Mouse (Mus musculus) lung, embryonic 14.5 days (tissue): ENCODE measurements at regions not wholly inside any gene's neighbourhood (a gene's known extent, or its start where the extent isn't known, plus 50 kb on each side); places are given as distances from the start of the nearest gene placed in this dataset. TPM values are rescaled to one million over a fixed set of nuclear protein-coding genes. Genes with fewer than 3 reads are reported as not detected.

Source experiments
- ATAC-seq: fragments of 200-750 bp; cut with Nextera tagmentation; 2 replicates; pipeline ENCODE4 v1.8.0; 2017; ENCODE audit warnings: mild to moderate bottlenecking, moderate TSS enrichment, moderate library complexity; ENCODE audit not compliant: insufficient read depth
- DNase-seq: peaks from one replicate; pipeline ENCODE4 v3.0.0-alpha.2; 2015
- H3K27ac ChIP-seq: fragments of 300-500 bp; sonication (generic); 2 replicates; pipeline ENCODE4 v1.5.1; 2014; ENCODE audit warnings: low read depth, mild to moderate bottlenecking, moderate library complexity
- H3K27me3 ChIP-seq: fragments of 300-500 bp; sonication (generic); 2 replicates; pipeline ENCODE4 v1.6.1; 2014; ENCODE audit warnings: low read length, control low read depth; ENCODE audit not compliant: insufficient read depth
- H3K36me3 ChIP-seq: fragments of 300-500 bp; sonication (generic); 2 replicates; pipeline ENCODE4 v1.6.1; 2014; ENCODE audit warnings: control low read depth; ENCODE audit not compliant: insufficient read depth
- H3K4me1 ChIP-seq: fragments of 300-500 bp; sonication (generic); 2 replicates; pipeline ENCODE4 v1.6.1; 2014; ENCODE audit warnings: antibody characterized with exemption, control low read depth; ENCODE audit not compliant: insufficient read depth
- H3K4me2 ChIP-seq: fragments of 300-500 bp; sonication (generic); 2 replicates; pipeline ENCODE4 v1.6.1; 2014; ENCODE audit warnings: mild to moderate bottlenecking
- H3K4me3 ChIP-seq: fragments of 300-500 bp; sonication (generic); 2 replicates; pipeline ENCODE4 v1.5.1; 2014; ENCODE audit warnings: low read depth, low read length
- H3K9ac ChIP-seq: fragments of 300-500 bp; sonication (generic); 2 replicates; pipeline ENCODE4 v1.6.1; 2014
- H3K9me3 ChIP-seq: fragments of 300-500 bp; sonication (generic); 2 replicates; pipeline ENCODE4 v1.6.1; 2016; ENCODE audit warnings: low read depth, low read length, control low read depth
- CTCF ChIP-seq: IDR thresholded peaks from 2 replicates; pipeline ENCODE4 v1.5.1; 2016; ENCODE audit warnings: antibody characterized with exemption, low read depth
- WGBS: fragments of 180-500 bp; shearing (Covaris S2); extraction: QIAGEN DNeasy Blood & Tissue Kit; methylation state at CpG from one replicate; pipeline ENCODE4 v1.1.7; 2014; 5-methylcytosine and 5-hydroxymethylcytosine counted together
- microRNA-seq: library from miRNA; unstranded; fragments of <30 nt; microRNA quantifications from one replicate; pipeline ENCODE4, GENCODE M21; 2016; ENCODE audit warnings: borderline number of aligned reads

DNA sequence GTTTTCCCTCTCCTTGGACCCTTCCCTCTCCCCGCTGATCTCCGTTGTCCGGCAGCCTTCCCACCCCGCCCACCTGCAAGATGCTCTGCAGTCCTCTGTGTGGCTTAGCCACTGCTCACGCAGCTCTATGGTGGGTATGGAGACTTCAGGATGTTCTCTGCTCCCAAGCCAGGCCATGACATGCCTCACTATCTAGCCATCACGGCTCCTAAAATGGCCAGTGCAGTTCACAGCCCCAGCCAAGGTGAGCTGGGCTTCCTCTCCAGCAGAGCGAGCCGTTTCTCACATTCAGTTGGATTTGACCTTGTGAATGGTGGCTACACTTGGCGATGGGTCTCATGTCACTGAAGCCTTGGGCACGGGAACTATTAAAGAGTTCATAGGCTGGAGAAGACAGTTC, 52.2 kb upstream of the Gm10320 start:
- Histone ChIP-seq H3K27ac (no peak overlapping the region), H3K4me1 (no peaks in the 10 kb centered on the region), H3K27me3 (no peaks in the 10 kb centered on the region), H3K4me3 (no peak overlapping the region), H3K4me2 (no peak overlapping the region), H3K9me3 (no peaks in the 10 kb centered on the region), H3K36me3 (no peaks in the 10 kb centered on the region), H3K9ac (no peak overlapping the region)
- no peak for TF ChIP-seq CTCF
- no peak for DNase-seq
- 87% methylated on average over 10 of the region's 10 CpGs for WGBS
- ATAC-seq, result no peak

Small RNA genes in the stretch of these regions (microRNA-seq; reads per million reads assigned to microRNA genes)
- gene Gm22698, result not detected
